Mouse (Mus musculus) heart, adult 2 months (tissue): ENCODE results near the gene Apol7b.
"Not testable (repeated sequence)": the region's sequence is repeated elsewhere in the genome, so short reads cannot be mapped to it uniquely, and the experiment has no call there.

Experiments
- CTCF ChIP-seq: fragments of 200-600 bp; IDR thresholded peaks from 2 replicates; pipeline ENCODE4 v1.8.1; 2022; ENCODE audit warnings: antibody characterized with exemption, mild to moderate bottlenecking, moderate library complexity
- EP300 ChIP-seq: fragments of 200-500 bp; IDR thresholded peaks from 2 replicates; pipeline ENCODE4 v1.6.1; 2011; ENCODE audit warnings: low read depth, low read length, control low read depth; ENCODE audit not compliant: insufficient read depth
- POLR2A ChIP-seq: fragments of 200-500 bp; IDR thresholded peaks from 2 replicates; pipeline ENCODE4 v1.6.1; 2011; ENCODE audit warnings: mild to moderate bottlenecking, low read depth, low read length, control low read depth; ENCODE audit not compliant: insufficient read depth

GRCm38 (mm10) chr15:77449927-77450326, 2.6 kb upstream of the Apol7b start:
- TF ChIP-seq POLR2A, EP300: not testable (repeated sequence)
- peak; percentile 38 for TF ChIP-seq CTCF
